Mouse (Mus musculus): ENCODE results near the gene Shc3.

Shc3 gene

DNA sequence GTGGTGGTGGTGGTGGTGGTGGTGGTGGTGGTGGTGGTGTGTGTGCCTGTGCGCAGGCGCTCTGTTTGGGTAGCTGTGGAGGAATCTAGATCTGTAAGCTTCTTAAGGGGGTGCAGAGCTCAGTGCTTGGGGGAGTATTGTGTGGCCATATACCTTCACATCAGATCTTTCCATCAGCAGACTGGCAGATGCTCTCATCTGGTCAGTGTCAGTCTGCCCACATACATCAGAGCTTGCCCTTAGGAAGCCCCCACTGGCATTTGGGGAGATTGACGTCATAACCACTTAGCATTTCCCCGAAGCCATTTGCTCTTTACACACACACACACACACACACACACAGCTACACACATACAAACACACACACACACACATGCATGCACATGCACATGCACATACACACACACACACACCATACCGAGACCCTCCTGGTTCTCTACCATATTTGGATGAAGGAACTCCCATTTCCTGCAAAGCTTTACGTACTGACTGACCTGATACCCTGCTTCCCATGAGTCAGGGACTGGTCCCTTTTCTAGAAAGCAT is 159.2 kb downstream of the Shc3 start:
- in situ Hi-C loops (cut with MboI; ENCODE audit: low pct_unique_long_range_greater_than_20kb in 1 of 2, low sequenced_read_pairs in 2 of 2, unreplicated experiment in 1 of 2), result loop anchor here in 1 of 2 experiments (5.0 to 25.0 kb wide), 2 partner anchors 298 to 448 kb away; partner anchors contain the start of gene Spin1

DNA sequence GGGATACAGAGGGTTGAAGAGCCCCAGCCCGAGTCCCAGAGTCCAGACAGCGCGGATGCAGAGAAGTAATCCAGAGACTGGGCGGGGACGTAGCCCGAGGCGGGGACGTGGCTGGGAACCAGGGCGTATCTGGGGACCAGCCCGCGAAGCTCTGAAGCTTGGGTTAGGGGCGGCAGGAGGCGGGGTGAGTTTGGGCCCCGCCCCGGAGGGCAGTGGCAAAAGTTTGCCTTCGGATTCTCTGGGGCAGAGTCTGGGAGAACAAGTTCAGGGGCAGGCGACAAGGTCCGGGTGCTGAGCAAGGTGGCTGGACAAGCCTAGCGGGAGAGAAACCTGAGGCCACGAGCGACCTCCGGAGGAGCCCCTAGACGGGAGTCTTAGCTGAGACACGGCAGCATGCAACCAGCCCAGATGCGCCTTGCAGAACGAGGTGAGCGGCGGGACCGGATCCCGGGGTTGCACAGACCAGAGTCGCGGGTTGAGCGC is 160.7 kb downstream of the Shc3 start, which contains the start of gene S1pr3:
Gene S1pr3 (plus strand): TSS at position 121 of the 483 bp plus-strand sequence.
- in situ Hi-C loops (cut with MboI; ENCODE audit: low pct_unique_long_range_greater_than_20kb in 1 of 2, low sequenced_read_pairs in 2 of 2, unreplicated experiment in 1 of 2), result loop anchor here in 1 of 2 experiments (25.0 kb wide), 1 partner anchor 296 kb away; the partner anchor contains the start of gene Spin1

DNA sequence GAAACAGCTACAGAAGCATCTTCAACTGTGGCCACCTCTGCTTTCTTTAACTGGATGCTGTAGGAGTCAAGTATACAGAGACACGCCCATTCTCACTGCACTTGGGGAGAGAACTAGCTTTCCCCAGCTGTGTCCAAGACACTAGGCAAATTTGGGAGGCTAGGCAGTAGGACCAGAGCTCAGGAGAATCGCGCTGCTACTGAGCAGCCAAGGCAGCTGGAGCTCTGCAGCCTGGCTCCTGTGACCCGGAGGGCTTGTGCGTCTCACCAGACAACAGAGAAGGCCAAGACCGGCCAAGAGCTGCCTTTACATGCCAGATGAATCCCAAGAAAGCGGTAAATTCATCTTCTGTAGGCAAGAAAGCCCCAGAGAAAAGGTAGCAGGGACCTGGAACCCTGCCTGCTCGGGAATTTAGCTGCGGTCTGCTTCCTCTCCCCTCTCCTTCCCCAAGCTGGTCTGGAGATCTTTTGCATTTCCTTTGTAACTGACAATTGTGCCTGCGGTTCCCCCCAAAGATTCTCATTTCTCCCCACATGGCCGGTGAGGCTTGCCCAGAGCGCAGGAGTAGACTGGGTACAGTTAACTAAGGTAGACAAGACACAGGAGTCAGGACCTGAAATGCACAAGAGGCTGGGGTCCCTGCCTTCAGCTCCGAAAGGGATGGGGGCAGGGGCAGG is 161.5 kb downstream of the Shc3 start:
- in situ Hi-C loops (cut with MboI; ENCODE audit: low pct_unique_long_range_greater_than_20kb in 1 of 2, low sequenced_read_pairs in 2 of 2, unreplicated experiment in 1 of 2), result loop anchor here in 1 of 2 experiments (25.0 kb wide), 1 partner anchor 295 kb away; the partner anchor contains the start of gene Spin1

DNA sequence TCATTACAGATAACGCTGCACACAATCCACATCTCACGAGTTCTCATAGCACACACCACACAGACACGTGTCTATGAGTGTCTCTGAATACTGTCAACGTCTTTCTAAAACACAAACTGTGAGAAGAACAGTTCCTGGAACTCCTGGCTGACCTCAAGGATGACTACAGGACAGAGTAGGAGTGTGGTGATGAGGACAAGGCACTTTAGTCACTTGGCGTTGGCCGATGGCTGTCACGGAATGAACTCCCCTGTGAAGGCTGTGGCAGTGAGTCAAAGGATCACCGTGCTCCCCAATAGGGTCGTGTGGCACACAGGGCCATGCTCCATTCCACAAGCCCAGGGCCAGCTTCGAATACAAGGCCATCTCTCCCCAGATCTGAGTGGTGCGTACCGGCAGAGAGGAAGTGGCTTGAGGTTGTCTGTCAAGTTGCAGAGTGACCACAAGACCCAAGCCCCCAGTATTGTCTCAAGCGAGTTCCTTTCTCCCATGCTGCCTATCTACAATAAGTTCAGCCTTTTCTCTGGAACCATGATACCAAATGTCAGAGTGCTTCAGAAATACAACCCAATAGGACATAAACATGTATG is 163.4 kb downstream of the Shc3 start:
- in situ Hi-C loops (cut with MboI; ENCODE audit: low pct_unique_long_range_greater_than_20kb in 1 of 2, low sequenced_read_pairs in 2 of 2, unreplicated experiment in 1 of 2), result loop anchor here in 1 of 2 experiments (25.0 kb wide), 1 partner anchor 294 kb away; the partner anchor contains the start of gene Spin1

DNA sequence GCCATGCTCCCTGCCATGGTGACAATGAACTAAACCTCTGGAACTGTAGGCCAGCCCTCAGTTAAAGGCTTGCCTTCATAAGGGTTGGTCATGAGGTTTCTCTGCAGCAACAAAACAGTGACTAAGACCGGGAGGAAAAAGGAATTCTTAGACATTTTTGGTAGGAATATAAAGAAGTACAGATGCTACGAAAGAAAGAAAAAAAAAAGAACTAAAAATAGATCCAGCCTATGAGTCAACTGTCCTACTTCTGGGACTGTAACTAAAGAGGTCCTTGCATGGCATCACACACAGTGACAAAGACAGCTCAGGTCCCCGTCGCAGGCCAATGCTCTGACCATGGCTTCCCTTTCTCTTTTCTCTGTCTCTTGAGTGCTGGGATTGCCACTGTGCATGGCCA is 164.7 kb downstream of the Shc3 start:
- in situ Hi-C loops (cut with MboI; ENCODE audit: low pct_unique_long_range_greater_than_20kb in 1 of 2, low sequenced_read_pairs in 2 of 2, unreplicated experiment in 1 of 2), result loop anchor here in 1 of 2 experiments (25.0 kb wide), 1 partner anchor 292 kb away; the partner anchor contains the start of gene Spin1

DNA sequence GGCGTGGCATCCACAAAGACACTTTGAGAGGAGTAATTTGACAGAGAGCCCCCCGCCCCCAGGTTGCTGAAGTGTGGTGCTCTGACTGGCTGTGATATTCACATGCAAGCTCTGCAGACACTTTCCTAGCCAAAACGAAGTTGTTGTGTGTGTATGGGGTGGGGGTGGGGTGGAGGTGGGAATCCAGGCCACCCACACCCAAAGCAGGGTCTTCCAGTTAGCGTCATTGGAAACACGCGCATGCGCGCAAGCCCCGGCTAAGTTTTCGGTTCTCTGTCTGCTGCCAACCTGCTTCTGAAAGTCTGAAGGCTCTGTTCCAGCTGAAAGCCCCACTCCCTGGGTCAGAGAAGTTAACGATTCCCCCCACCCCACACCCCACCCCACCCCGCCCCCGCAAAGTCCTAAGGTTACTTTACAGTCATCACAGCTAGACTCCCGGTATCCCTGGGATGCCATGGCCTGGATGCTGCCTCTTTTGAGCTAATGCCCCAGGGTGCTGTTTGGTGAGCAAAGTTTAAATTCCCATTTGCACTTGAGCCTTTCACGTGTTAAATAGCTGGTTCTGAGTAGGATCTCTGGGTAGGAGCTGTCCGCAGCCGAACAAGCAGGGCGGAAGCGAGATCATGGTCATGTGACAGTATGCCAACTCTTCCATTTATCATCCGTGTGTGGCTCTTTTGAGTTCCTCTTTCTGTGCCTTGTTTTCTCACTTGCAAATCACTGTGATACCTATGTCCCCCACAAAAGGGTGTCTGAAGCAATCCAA is 168.3 kb downstream of the Shc3 start:
- in situ Hi-C loops (cut with MboI; ENCODE audit: low pct_unique_long_range_greater_than_20kb in 1 of 2, low sequenced_read_pairs in 2 of 2, unreplicated experiment in 1 of 2), result loop anchor here in 1 of 2 experiments (25.0 kb wide), 1 partner anchor 289 kb away; the partner anchor contains the start of gene Spin1

DNA sequence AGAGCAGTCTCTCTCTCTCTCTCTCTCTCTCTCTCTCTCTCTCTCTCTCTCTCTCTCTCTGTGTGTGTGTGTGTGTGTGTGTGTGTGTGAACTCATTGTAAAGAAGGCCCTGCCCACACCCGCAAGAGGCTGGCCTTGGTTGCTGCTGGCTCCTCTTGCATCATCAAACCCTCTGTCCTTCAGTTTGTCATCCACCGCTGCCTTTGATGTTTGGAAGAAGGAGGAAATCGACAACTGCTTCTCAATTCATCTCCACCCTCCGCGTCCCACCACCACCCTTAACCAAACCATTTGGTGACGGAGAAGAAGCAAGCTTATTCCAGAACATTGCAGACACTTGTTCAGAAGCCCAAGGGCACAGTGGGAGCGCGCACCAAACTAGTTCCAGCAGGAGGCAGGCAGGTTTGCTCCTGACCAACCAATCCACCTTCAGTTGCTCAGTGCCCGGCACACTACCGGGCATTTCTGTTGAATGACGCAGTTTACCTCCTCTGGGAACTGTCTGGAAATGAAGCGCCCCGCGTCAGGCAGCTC is 169.0 kb downstream of the Shc3 start:
- in situ Hi-C loops (cut with MboI; ENCODE audit: low pct_unique_long_range_greater_than_20kb in 1 of 2, low sequenced_read_pairs in 2 of 2, unreplicated experiment in 1 of 2), result loop anchor here in 1 of 2 experiments (25.0 kb wide), 1 partner anchor 288 kb away; the partner anchor contains the start of gene Spin1

DNA sequence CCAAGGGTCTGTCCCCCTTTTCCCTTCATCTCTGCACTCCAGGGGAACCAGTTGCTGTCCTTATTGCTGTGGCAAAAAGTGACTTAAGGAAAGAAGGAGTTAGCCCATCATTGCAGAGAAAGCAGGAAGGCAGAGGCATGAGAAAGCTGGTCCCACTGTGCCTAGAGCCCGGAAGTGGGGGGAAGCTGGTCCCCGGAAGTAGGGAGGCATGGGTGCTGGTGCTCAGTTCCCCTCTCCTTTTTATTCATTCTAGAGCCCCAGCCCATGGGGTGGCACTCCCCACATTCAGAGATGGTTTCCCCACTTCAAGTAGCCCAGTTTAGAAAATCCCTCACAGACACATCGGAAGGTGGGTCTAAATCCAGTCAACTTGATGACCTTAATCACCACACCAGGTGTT is 169.7 kb downstream of the Shc3 start:
- in situ Hi-C loops (cut with MboI; ENCODE audit: low pct_unique_long_range_greater_than_20kb in 1 of 2, low sequenced_read_pairs in 2 of 2, unreplicated experiment in 1 of 2), result no loop called here

DNA sequence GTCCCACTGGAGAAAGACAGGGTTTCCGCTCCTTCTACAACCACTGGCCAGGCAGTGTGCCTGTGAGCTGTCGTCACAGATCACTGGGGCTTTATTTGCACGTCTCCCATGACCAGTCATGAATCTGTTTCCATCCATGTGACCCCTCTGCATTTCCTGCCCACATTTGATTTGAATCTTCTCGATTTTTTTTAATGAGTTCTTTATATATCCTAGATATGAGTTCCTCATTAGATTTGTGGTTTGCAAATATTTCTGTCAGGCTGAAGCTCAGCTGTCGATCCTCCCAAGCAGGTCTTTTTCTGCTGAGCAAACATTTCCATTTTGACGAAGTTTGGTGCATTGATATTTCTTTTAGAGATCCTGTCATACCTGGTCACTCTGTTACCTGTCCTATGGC is 171.4 kb downstream of the Shc3 start:
- in situ Hi-C loops (cut with MboI; ENCODE audit: low pct_unique_long_range_greater_than_20kb in 1 of 2, low sequenced_read_pairs in 2 of 2, unreplicated experiment in 1 of 2), result no loop called here

DNA sequence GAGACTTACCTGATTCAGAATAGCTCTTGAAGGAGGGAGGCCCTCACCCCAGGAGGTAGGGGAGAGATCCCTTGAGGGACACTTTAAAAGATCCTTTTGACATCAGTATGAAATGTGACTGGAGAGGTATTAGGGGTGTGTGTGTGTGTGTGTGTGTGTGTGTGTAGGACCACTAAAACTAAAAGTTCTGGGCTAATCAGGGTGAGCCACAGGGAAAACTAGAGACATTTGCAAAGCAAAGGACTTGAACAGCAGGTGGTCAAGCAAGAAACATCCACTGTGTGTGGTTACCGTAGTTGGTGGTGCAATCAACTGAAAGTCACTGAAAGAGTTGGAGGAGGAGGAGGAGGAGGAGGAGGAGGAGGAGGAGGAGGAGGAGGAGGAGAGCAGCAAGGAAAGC is 177.0 kb downstream of the Shc3 start:
- in situ Hi-C loops (cut with MboI; ENCODE audit: low pct_unique_long_range_greater_than_20kb in 1 of 2, low sequenced_read_pairs in 2 of 2, unreplicated experiment in 1 of 2), result no loop called here

DNA sequence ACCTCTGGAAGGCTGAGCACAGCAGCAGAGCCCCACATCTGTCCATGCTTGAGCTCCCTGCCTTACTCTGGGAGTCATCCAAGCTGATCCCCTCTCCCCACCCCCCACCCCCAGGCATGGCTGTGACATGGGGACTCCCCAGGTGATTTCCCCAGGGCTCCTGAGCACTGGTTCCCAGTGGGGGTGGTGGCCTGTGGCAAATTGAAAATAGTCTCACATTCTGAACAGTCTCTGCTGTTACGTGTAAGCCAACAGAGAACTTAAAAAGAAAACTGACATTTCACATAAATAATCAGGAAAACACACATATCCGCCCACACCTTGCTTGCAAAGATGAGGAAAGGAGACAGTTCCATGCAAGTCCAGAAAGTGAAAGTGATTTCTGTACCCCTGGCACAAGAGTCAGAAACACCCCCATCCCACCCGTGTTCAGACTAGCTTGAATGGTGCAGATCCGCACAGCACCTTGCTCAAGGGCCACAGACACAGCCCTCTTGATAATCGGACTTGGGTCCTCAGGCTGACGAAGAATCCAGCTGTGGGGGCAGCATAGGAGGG is 177.8 kb downstream of the Shc3 start:
- in situ Hi-C loops (cut with MboI; ENCODE audit: low pct_unique_long_range_greater_than_20kb in 1 of 2, low sequenced_read_pairs in 2 of 2, unreplicated experiment in 1 of 2), result no loop called here

DNA sequence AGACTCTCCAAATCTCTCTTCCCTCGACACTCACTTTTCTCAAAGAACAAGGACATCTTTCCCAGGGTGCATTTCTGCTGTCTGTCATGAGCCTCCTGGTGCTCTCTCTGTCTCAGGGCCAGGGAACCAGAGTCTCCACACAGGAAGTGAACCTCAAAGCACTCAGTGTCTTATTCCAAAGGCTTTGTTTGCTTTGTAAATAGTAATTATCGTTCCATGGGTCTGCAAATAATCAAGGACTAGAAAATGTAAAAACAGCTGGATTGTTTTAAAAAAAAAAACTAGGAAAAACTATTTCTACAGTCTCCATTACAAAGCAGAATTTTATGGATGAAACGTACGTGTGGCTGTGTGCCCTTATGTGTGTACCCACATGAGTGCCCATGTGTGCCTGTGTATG is 178.8 kb downstream of the Shc3 start:
- in situ Hi-C loops (cut with MboI; ENCODE audit: low pct_unique_long_range_greater_than_20kb in 1 of 2, low sequenced_read_pairs in 2 of 2, unreplicated experiment in 1 of 2), result no loop called here

DNA sequence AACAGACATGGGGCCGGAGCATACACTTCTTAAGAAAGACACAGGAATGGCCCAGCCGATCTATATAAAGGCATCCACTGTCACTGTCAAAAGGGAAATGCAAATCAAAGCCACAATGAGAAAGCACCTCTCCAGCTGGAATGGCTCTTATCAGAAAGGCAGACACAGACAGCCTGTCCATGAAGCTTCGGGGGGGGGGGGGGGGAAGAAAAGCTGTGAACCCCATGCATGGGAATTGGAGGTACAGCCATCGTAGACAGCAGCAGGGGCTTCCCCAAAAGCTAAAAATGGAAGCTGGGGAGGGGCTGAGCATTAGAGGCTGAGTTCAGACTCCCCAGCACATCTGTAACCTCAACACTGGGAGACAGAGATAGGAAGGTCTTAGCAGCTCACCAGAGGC is 181.3 kb downstream of the Shc3 start:
- in situ Hi-C loops (cut with MboI; ENCODE audit: low pct_unique_long_range_greater_than_20kb in 1 of 2, low sequenced_read_pairs in 2 of 2, unreplicated experiment in 1 of 2), result no loop called here

DNA sequence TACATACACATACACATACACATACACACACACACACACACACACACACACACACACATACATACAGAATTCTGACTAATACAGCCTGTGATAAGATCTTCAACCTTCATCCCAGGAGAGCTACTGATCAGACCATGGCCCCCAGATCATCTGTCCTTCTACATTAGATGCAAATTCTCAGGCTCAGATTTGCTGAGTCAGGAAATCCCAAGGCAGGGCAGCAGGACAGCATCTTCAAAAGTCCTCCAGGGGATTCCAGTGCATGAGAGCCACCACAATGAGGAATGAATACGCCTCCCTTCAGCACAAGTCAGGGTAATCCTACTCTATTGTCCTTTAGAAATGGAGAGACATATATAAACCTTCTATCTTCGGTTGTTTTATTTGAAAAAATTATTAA is 184.3 kb downstream of the Shc3 start:
- in situ Hi-C loops (cut with MboI; ENCODE audit: low pct_unique_long_range_greater_than_20kb in 1 of 2, low sequenced_read_pairs in 2 of 2, unreplicated experiment in 1 of 2), result no loop called here

DNA sequence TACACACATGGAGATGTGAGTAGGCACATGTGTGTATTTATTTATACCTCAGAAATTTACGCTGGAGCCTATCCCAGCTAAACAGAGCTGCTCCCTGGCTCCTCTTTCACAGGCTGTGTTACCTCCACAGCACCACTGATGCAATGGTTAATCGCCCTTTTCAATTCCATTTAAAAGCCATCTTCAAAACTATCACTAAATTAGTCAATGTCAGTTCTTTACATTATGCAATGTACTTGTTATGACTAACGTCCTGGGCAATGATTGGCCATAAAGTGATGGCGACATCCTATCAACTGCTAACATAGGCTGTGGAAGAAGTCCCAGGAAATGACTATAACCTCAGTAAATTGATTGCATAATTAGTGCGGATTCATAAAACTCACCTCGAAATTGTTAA is 187.7 kb downstream of the Shc3 start:
- in situ Hi-C loops (cut with MboI; ENCODE audit: low pct_unique_long_range_greater_than_20kb in 1 of 2, low sequenced_read_pairs in 2 of 2, unreplicated experiment in 1 of 2), result no loop called here
